In genomic region chr1:52354041-52354582, GRCm38 (mm10) we compare ENCODE assay signal across 8 mouse cellular contexts.
DNase-seq lines count a peak whose midpoint lies in the region; ATAC-seq lines count a peak whose summit lies in the region.
"Had no signal": no experiment of that assay in that cellular context is flagged by ENCODE, and none has a peak within 500 bp of the region (broad histone marks: within the 10 kb centered on the region; RNA-seq: fewer than 3 reads in every experiment).

No protein-coding gene starts in this region.

- no peak overlapping the region for H3K9ac ChIP-seq in midbrain, embryonic 11.5 days (ENCODE audit: low read length)

- no peak overlapping the region for H3K4me3 ChIP-seq in midbrain, embryonic 11.5 days (ENCODE audit: low read depth, low read length)
- H3K4me3 ChIP-seq: myocyte had no signal

- no peak overlapping the region for H3K4me2 ChIP-seq in midbrain, embryonic 11.5 days

- no peak for ATAC-seq in midbrain, embryonic 11.5 days (ENCODE audit: low FRiP score)
- no peak for ATAC-seq in inflammation-experienced regulatory T-cells, adult 6 months

- peak; percentile 83 for DNase-seq in ovary, postnatal 36 days (ENCODE audit: low spot score)
- DNase-seq in ovary, postnatal 10 days (ENCODE audit: low spot score) = no peak
- peak; percentile 28 to 44 for DNase-seq in cerebellum, postnatal 10 days
- peak; percentile 20 to 41 for DNase-seq in kidney, postnatal 25 days
- peak; percentile 48 to 68 for DNase-seq in right cerebral cortex, postnatal 10 days (ENCODE audit: low spot score in 2 of 2)
- DNase-seq in midbrain, embryonic 11.5 days (ENCODE audit: low spot score, missing footprints) = no peak

- no peak overlapping the region for H3K27ac ChIP-seq in midbrain, embryonic 11.5 days (ENCODE audit: low read depth, low read length)

- 90% methylated on average over 6 of the region's 6 CpGs for WGBS in midbrain, embryonic 11.5 days

- H3K9me3 ChIP-seq in midbrain, embryonic 11.5 days (ENCODE audit: control insufficient read depth, low read length) = no peaks in the 10 kb centered on the region

- no peaks in the 10 kb centered on the region for H3K27me3 ChIP-seq in midbrain, embryonic 11.5 days (ENCODE audit: control insufficient read depth, insufficient read depth, low read length)

- no peaks in the 10 kb centered on the region for H3K36me3 ChIP-seq in midbrain, embryonic 11.5 days (ENCODE audit: control insufficient read depth, insufficient read depth, low read length)

- H3K4me1 ChIP-seq in midbrain, embryonic 11.5 days (ENCODE audit: control insufficient read depth, insufficient read depth, low read length) = no peaks in the 10 kb centered on the region

Comparison
In these comparisons a context has a peak if more than half of its experiments do, and no peak if none do; other contexts are left out.
1. DNase-seq: peak in ovary, postnatal 36 days (single experiment), cerebellum, postnatal 10 days (2 of 2), kidney, postnatal 25 days (2 of 2) and right cerebral cortex, postnatal 10 days (2 of 2); none in ovary, postnatal 10 days (single experiment) and midbrain, embryonic 11.5 days (single experiment).